Mouse (Mus musculus): ENCODE data around the gene P4ha1. TPM values are rescaled to one million over a fixed set of nuclear protein-coding genes. Genes with fewer than 3 reads are reported as not detected.

Gene P4ha1
- 72.5 and 78.0 TPM in 2 replicates for polyA plus RNA-seq (2015; fragmentation: Nextera tagmentation; extraction: Ambion mirVana)

GRCm38 (mm10) chr10:59323100-59323487 lies at the start of gene P4ha1:
TSS of gene P4ha1 (plus strand) at chr10:59323296.
- peak; percentile 99 for ATAC-seq (ENCODE audit: low FRiP score, low TSS enrichment)
- WGBS = 0% methylated on average over 32 of the region's 39 CpGs
- H3K27me3 ChIP-seq (ENCODE audit: insufficient read depth, low read length) = no peaks in the 10 kb centered on the region
- H3K36me3 ChIP-seq (ENCODE audit: insufficient read depth, low read length) = no peaks in the 10 kb centered on the region
- H3K9me3 ChIP-seq (ENCODE audit: low read length) = no peaks in the 10 kb centered on the region
- H3K9ac ChIP-seq (replicated peaks; ENCODE audit: low read length) = peak within 1 kb of the TSS; percentile 95
- H3K27ac ChIP-seq (ENCODE audit: low read length) = peak within 1 kb of the TSS; percentile 96
- H3K4me3 ChIP-seq (ENCODE audit: low read length) = peak within 1 kb of the TSS; percentile 86
- peak within 1 kb of the TSS; percentile 64 for H3K4me2 ChIP-seq (replicated peaks; ENCODE audit: low read depth, low read length)
- H3K4me1 ChIP-seq (ENCODE audit: insufficient read depth, low read length) = peaks cover 23% of the 10 kb centered on the region

GRCm38 (mm10) chr10:59275745-59276144 lies 47.4 kb upstream of the P4ha1 start:
- H3K9ac ChIP-seq (replicated peaks; ENCODE audit: low read length) = no peak overlapping the region
- H3K36me3 ChIP-seq (ENCODE audit: insufficient read depth, low read length) = no peaks in the 10 kb centered on the region
- H3K4me2 ChIP-seq (replicated peaks; ENCODE audit: low read depth, low read length) = no peak overlapping the region
- no peak for ATAC-seq (ENCODE audit: low FRiP score, low TSS enrichment)
- H3K27ac ChIP-seq (ENCODE audit: low read length) = no peak overlapping the region
- H3K4me1 ChIP-seq (ENCODE audit: insufficient read depth, low read length) = peaks cover 13% of the 10 kb centered on the region
- H3K9me3 ChIP-seq (ENCODE audit: low read length) = no peaks in the 10 kb centered on the region
- WGBS = 86% methylated on average over 5 of the region's 5 CpGs
- no peaks in the 10 kb centered on the region for H3K27me3 ChIP-seq (ENCODE audit: insufficient read depth, low read length)
- no peak overlapping the region for H3K4me3 ChIP-seq (ENCODE audit: low read length)

DNA sequence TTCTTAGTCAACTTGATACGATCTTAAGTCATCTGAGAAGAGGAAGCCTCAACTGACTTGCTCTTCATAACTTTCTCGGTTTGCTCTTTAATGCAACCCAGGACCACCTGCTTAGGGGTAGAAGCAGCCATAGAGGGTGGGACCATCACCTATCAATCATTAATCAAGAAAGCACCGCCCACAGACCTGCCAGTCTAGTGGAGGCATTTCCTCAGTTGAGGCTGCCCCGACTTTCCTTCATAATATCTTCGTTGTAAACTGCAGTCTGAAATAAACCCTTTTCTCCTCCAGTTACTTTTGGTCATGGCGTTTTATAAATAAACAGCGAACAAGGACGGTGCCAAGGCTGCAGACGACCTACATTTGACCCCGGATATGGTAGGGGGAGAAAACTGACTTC lies 46.0 kb upstream of the P4ha1 start:
- Histone ChIP-seq H3K27me3 (ENCODE audit: insufficient read depth, low read length) (no peaks in the 10 kb centered on the region), H3K4me3 (ENCODE audit: low read length) (no peak overlapping the region), H3K9ac (replicated peaks; ENCODE audit: low read length) (no peak overlapping the region), H3K36me3 (ENCODE audit: insufficient read depth, low read length) (no peaks in the 10 kb centered on the region), H3K9me3 (ENCODE audit: low read length) (no peaks in the 10 kb centered on the region), H3K4me2 (replicated peaks; ENCODE audit: low read depth, low read length) (peak overlapping the region; percentile 39), H3K4me1 (ENCODE audit: insufficient read depth, low read length) (peaks cover 13% of the 10 kb centered on the region), H3K27ac (ENCODE audit: low read length) (no peak overlapping the region)
- WGBS = 21% methylated on average over 10 of the region's 10 CpGs
- peak; percentile 79 for ATAC-seq (ENCODE audit: low FRiP score, low TSS enrichment)

DNA sequence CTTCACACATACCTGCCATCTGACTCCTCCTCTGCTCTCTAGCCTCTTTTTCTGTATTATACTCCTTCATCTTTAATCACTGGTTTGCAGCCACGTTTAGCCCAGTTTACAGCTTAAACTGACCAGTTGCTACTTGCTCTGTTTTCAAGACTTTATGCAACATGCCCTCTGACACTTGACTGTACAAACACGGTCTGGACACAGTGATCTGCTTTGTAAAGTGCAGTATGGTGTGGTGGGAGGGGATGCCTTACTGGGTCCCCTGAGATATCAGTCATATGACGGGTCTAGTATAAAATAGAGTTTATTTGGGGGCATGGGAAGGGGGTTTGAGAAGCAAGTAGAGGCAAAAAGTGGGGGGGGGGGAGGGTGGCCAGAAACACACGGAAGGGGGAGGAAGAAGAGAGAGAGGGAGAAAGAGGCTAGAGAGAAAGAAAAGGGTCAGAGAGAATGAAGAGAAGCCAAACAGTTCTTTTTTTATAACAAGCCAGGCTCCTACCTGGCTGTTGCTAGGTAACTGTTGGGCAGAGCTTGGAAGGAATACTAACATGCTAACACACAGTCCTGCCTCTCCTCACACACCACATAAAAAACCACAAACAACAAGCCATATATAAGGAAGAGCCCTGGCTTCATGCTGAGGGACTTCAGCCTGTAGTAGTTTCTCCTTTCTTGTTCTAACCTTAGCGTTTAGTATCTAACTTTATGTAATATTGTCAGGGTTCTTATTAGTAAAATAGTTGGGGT lies 45.2 kb upstream of the P4ha1 start:
- Histone ChIP-seq H3K4me1 (ENCODE audit: insufficient read depth, low read length) (peaks cover 13% of the 10 kb centered on the region), H3K27ac (ENCODE audit: low read length) (no peak overlapping the region), H3K36me3 (ENCODE audit: insufficient read depth, low read length) (no peaks in the 10 kb centered on the region), H3K4me3 (ENCODE audit: low read length) (no peak overlapping the region), H3K9ac (replicated peaks; ENCODE audit: low read length) (no peak overlapping the region), H3K9me3 (ENCODE audit: low read length) (no peaks in the 10 kb centered on the region), H3K27me3 (ENCODE audit: insufficient read depth, low read length) (no peaks in the 10 kb centered on the region), H3K4me2 (replicated peaks; ENCODE audit: low read depth, low read length) (no peak overlapping the region)
- WGBS = 39% methylated on average over 5 of the region's 5 CpGs
- ATAC-seq (ENCODE audit: low FRiP score, low TSS enrichment) = peak; percentile 25; the same call in 1 of the 2 replicates

DNA sequence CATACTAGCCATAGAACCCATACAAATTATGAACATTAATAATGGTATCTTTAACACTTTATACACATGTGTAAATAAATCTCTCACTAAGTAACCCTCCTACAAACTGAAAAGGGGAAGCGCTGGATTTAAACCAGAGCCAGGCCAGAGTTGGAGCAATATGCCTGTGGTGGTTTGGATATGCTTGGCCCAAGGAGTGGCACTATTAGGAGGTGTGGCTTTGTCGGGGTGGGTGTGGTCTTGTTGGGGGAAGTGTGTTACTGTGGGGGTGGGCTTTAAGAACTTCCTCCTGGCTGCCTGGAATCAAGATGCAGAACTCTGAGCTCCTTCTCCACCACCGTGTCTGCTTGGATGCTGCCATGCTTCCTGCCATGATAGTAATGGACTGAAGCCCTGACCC lies 39.9 kb upstream of the P4ha1 start:
- no peak overlapping the region for H3K9ac ChIP-seq (replicated peaks; ENCODE audit: low read length)
- ATAC-seq (ENCODE audit: low FRiP score, low TSS enrichment) = no peak
- H3K9me3 ChIP-seq (ENCODE audit: low read length) = no peaks in the 10 kb centered on the region
- no peaks in the 10 kb centered on the region for H3K27me3 ChIP-seq (ENCODE audit: insufficient read depth, low read length)
- H3K27ac ChIP-seq (ENCODE audit: low read length) = no peak overlapping the region
- no peak overlapping the region for H3K4me2 ChIP-seq (replicated peaks; ENCODE audit: low read depth, low read length)
- H3K4me3 ChIP-seq (ENCODE audit: low read length) = no peak overlapping the region
- peaks cover 4% of the 10 kb centered on the region; the same call in 1 of the 2 replicates for H3K4me1 ChIP-seq (ENCODE audit: insufficient read depth, low read length)
- H3K36me3 ChIP-seq (ENCODE audit: insufficient read depth, low read length) = no peaks in the 10 kb centered on the region
- WGBS = 75% methylated on average over 3 of the region's 3 CpGs

DNA sequence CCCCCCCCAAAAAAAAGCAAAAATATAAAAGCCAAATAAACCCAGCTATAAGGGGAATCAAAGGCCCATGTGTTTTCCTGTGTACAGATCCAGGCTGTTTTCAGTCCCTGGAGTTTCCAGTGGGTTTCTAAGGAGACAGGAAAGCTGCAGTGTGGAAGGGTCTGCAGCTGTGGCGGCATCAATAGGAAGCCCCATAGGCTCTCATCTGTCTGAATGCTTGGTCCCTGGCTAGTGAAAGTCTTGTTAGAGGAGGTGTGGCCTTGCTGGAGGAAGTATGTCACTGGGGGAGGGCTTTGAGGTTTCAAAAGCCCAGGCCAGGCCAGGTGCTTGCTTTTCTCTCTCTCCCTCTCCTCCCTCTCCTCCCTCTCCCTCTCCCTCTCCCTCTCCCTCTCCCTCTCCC lies 39.3 kb upstream of the P4ha1 start:
- Histone ChIP-seq H3K4me3 (ENCODE audit: low read length) (no peak overlapping the region), H3K4me1 (ENCODE audit: insufficient read depth, low read length) (peaks cover 4% of the 10 kb centered on the region; the same call in 1 of the 2 replicates), H3K27ac (ENCODE audit: low read length) (no peak overlapping the region), H3K36me3 (ENCODE audit: insufficient read depth, low read length) (no peaks in the 10 kb centered on the region), H3K9me3 (ENCODE audit: low read length) (no peaks in the 10 kb centered on the region), H3K9ac (replicated peaks; ENCODE audit: low read length) (no peak overlapping the region), H3K27me3 (ENCODE audit: insufficient read depth, low read length) (no peaks in the 10 kb centered on the region), H3K4me2 (replicated peaks; ENCODE audit: low read depth, low read length) (no peak overlapping the region)
- no peak for ATAC-seq (ENCODE audit: low FRiP score, low TSS enrichment)
- 96% methylated on average over 1 of the region's 1 CpGs for WGBS

GRCm38 (mm10) chr10:59285530-59285929 lies 37.6 kb upstream of the P4ha1 start:
- no peaks in the 10 kb centered on the region for H3K36me3 ChIP-seq (ENCODE audit: insufficient read depth, low read length)
- peak overlapping the region; percentile 20; the same call in 1 of the 2 replicates for H3K27ac ChIP-seq (ENCODE audit: low read length)
- no peak overlapping the region for H3K4me3 ChIP-seq (ENCODE audit: low read length)
- H3K4me2 ChIP-seq (replicated peaks; ENCODE audit: low read depth, low read length) = no peak overlapping the region
- H3K27me3 ChIP-seq (ENCODE audit: insufficient read depth, low read length) = no peaks in the 10 kb centered on the region
- no peak overlapping the region for H3K9ac ChIP-seq (replicated peaks; ENCODE audit: low read length)
- ATAC-seq (ENCODE audit: low FRiP score, low TSS enrichment) = peak; percentile 70; the same call in 1 of the 2 replicates
- H3K4me1 ChIP-seq (ENCODE audit: insufficient read depth, low read length) = no peaks in the 10 kb centered on the region
- 56% methylated on average over 5 of the region's 5 CpGs for WGBS
- H3K9me3 ChIP-seq (ENCODE audit: low read length) = no peaks in the 10 kb centered on the region

GRCm38 (mm10) chr10:59287251-59287650 lies 35.8 kb upstream of the P4ha1 start:
- Histone ChIP-seq H3K4me3 (ENCODE audit: low read length) (no peak overlapping the region), H3K9me3 (ENCODE audit: low read length) (no peaks in the 10 kb centered on the region), H3K27ac (ENCODE audit: low read length) (no peak overlapping the region), H3K4me2 (replicated peaks; ENCODE audit: low read depth, low read length) (no peak overlapping the region), H3K9ac (replicated peaks; ENCODE audit: low read length) (no peak overlapping the region), H3K27me3 (ENCODE audit: insufficient read depth, low read length) (no peaks in the 10 kb centered on the region), H3K36me3 (ENCODE audit: insufficient read depth, low read length) (no peaks in the 10 kb centered on the region), H3K4me1 (ENCODE audit: insufficient read depth, low read length) (no peaks in the 10 kb centered on the region)
- 57% methylated on average over 2 of the region's 2 CpGs for WGBS
- no peak for ATAC-seq (ENCODE audit: low FRiP score, low TSS enrichment)

DNA sequence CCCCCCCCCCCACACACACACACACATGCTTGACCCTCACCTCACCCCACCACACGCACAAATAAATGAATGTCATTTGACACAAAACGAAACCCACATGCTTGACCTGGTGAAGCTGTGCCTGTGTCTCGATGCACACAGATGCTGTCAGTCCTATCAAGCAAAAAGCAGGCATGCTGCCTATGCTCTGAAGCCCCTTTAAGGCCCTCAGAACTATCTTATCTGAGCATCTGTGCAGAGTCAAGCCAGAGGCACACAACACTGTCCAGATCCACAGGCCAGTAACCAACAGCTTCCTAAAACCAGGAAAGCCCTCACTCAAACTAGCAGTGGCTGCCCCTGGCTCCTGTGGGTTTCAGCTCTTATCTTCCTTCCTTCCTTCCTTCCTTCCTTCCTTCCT lies 35.4 kb upstream of the P4ha1 start:
- no peak overlapping the region for H3K27ac ChIP-seq (ENCODE audit: low read length)
- no peaks in the 10 kb centered on the region for H3K27me3 ChIP-seq (ENCODE audit: insufficient read depth, low read length)
- no peak for ATAC-seq (ENCODE audit: low FRiP score, low TSS enrichment)
- no peak overlapping the region for H3K9ac ChIP-seq (replicated peaks; ENCODE audit: low read length)
- H3K9me3 ChIP-seq (ENCODE audit: low read length) = no peaks in the 10 kb centered on the region
- WGBS = 34% methylated on average over 3 of the region's 3 CpGs
- no peaks in the 10 kb centered on the region for H3K4me1 ChIP-seq (ENCODE audit: insufficient read depth, low read length)
- H3K36me3 ChIP-seq (ENCODE audit: insufficient read depth, low read length) = no peaks in the 10 kb centered on the region
- no peak overlapping the region for H3K4me3 ChIP-seq (ENCODE audit: low read length)
- no peak overlapping the region for H3K4me2 ChIP-seq (replicated peaks; ENCODE audit: low read depth, low read length)

GRCm38 (mm10) chr10:59289062-59289461 lies 34.0 kb upstream of the P4ha1 start:
- Histone ChIP-seq H3K9ac (replicated peaks; ENCODE audit: low read length) (no peak overlapping the region), H3K27ac (ENCODE audit: low read length) (no peak overlapping the region), H3K9me3 (ENCODE audit: low read length) (no peaks in the 10 kb centered on the region), H3K4me2 (replicated peaks; ENCODE audit: low read depth, low read length) (no peak overlapping the region), H3K36me3 (ENCODE audit: insufficient read depth, low read length) (no peaks in the 10 kb centered on the region), H3K27me3 (ENCODE audit: insufficient read depth, low read length) (no peaks in the 10 kb centered on the region), H3K4me3 (ENCODE audit: low read length) (no peak overlapping the region), H3K4me1 (ENCODE audit: insufficient read depth, low read length) (no peaks in the 10 kb centered on the region)
- ATAC-seq (ENCODE audit: low FRiP score, low TSS enrichment) = no peak
- 60% methylated on average over 8 of the region's 8 CpGs for WGBS
